Mouse (Mus musculus) leukemia stem cell, adult 10-12 weeks (primary cell): ENCODE measurements around the gene Olfr889. TPM values are rescaled to one million over a fixed set of nuclear protein-coding genes. Genes with fewer than 3 reads are reported as not detected.

Source experiments
- polyA plus RNA-seq: library from polyadenylated mRNA; stranded (reverse); fragments of >175 nt; gene quantifications from 2 replicates; pipeline ENCODE4 v1.2.3, GENCODE M21; 2012; ENCODE audit warnings: low replicate concordance

Gene Olfr889
- not detected in 2 replicates for polyA plus RNA-seq

DNA sequence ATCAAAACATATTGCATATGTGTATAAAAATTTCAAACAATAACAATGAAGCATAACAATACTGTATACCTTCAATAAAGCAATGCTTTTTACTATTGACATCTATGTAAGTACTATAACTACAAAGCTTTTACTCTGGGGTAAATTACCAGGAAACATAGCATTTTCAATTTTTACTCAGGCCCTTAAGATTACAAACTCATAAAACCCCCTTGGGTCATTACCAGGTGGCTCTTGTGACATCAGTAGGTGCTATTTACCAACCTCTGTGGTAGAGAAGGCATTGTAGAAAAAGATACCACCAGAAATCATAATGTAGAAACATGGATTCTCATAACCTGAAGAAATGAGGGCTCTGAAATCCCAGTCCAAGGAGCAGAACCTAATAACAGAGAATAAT lies at the start of gene Olfr889:
Gene Olfr889, plus strand, starts transcription at position 301 of the 400 bp plus-strand sequence.

DNA sequence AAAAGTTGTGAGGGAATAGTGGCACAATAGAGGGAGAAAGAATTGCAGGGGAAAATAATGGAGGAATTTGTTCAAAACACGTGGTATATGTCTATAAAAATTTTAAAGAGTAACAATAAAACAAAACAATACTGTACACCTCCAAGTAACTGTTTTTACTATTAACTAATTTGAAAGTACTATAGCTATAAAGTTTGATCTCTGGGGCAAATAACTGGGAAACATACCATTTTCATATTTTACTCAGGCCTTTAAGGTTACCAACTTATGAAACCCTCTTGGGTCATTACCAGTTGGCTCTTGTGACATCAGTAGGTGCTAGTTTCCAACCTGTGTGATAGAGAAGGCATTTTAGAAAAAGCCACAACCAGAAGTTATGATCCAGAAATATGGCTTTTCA lies 31.2 kb upstream of the Olfr889 start, which contains the start of gene Olfr887:
Gene Olfr887, plus strand, starts transcription at position 301 of the 400 bp plus-strand sequence.

GRCm38 (mm10) chr9:38107828-38108227 lies 7.2 kb upstream of the Olfr889 start, which contains the start of gene Olfr888:
Gene Olfr888 (plus strand): TSS chr9:38108128.

DNA sequence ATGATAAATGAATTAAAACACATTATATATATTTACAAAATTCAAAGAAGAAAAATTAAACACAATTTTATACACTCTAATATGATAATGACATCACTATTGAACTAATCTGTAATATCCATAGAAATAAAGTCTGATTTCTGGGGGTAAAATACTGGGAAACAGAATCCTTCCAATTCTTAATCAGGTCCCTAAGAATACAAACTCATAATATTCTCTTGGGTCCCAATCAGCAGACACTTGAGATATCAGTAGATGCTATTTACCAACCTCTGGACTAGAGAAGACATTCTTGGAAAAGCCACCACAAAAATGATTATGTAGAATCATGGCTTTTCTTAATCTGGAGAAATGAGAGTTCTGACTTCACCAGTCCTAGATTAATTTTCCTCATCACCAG lies 27.2 kb downstream of the Olfr889 start, which contains the start of gene Olfr890:
Gene Olfr890, plus strand, starts transcription at position 301 of the 400 bp plus-strand sequence.

Other genes with a start within 250 kb of the Olfr889 start
- 0.03 TPM in 1 of 2 replicates, not detected in the other for gene Olfr145, start 218.5 kb upstream of the Olfr889 start, polyA plus RNA-seq
- gene Olfr878, start 197.4 kb upstream of the Olfr889 start, polyA plus RNA-seq: not detected in 2 replicates
- not detected in 2 replicates for gene Olfr881, start 123.4 kb upstream of the Olfr889 start, polyA plus RNA-seq
- gene Olfr883, start 89.4 kb upstream of the Olfr889 start, polyA plus RNA-seq: not detected in 2 replicates
- not detected in 2 replicates for gene Olfr884, start 68.6 kb upstream of the Olfr889 start, polyA plus RNA-seq
- gene Olfr885, start 53.9 kb upstream of the Olfr889 start, polyA plus RNA-seq: not detected in 2 replicates
- 0.05 TPM in 1 of 2 replicates, not detected in the other for gene Olfr887, start 31.1 kb upstream of the Olfr889 start, polyA plus RNA-seq
- gene Olfr888, start 7.1 kb upstream of the Olfr889 start, polyA plus RNA-seq: not detected in 2 replicates
- not detected in 2 replicates for gene Olfr890, start 27.3 kb downstream of the Olfr889 start, polyA plus RNA-seq
- gene Olfr891, start 65.6 kb downstream of the Olfr889 start, polyA plus RNA-seq: not detected in 2 replicates
- gene Olfr893, start 93.2 kb downstream of the Olfr889 start, polyA plus RNA-seq: not detected in 2 replicates
- gene Olfr894, start 102.9 kb downstream of the Olfr889 start, polyA plus RNA-seq: not detected in 2 replicates
- not detected in 2 replicates for gene Olfr143, start 137.6 kb downstream of the Olfr889 start, polyA plus RNA-seq
- not detected in 2 replicates for gene Olfr895, start 152.7 kb downstream of the Olfr889 start, polyA plus RNA-seq
- gene Olfr896-ps1, start 175.9 kb downstream of the Olfr889 start, polyA plus RNA-seq: not detected in 2 replicates
- not detected in 2 replicates for gene Olfr25, start 213.9 kb downstream of the Olfr889 start, polyA plus RNA-seq
- gene Olfr898, start 233.2 kb downstream of the Olfr889 start, polyA plus RNA-seq: not detected in 2 replicates